ENCODE assay signal across 11 mouse cellular contexts in the genomic region with DNA sequence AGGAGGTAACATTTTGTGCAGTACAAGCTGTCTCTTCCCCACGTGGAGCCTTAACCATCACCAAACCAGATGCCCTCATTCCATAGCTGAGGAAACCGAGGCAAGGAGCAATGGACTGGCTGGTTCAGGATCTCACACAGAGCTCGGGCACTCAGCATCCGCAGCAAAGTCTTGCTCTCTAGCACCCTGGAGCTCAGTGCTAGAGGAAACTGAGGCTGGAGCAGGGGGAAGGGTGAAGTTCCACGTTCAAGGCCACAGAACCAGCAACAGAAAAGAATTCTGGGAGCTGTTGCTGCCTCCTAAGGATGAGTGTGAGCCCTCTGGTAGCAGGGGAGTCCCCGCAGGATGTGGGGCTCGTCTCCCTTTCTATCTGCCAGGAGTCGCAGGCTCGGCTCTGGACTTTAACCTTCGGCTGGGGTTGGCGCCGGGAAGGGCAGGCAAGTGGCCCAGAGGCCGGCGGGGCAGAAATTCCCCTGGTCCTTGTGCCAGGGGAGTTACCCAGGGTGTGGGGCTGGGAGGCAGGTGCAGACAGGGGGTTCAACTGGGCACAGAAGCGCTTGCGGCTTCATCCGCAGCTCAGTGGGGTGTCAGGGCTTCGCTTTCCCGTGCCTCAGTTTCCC. TPM values are rescaled to one million over a fixed set of nuclear protein-coding genes. Genes with fewer than 3 reads are reported as not detected.
DNase-seq lines count a peak whose midpoint lies in the region; ATAC-seq and TF ChIP-seq lines count a peak whose summit lies in the region.
"Had no signal": no experiment of that assay in that cellular context is flagged by ENCODE, and none has a peak within 500 bp of the region (broad histone marks: within the 10 kb centered on the region; RNA-seq: fewer than 3 reads in every experiment).

No protein-coding gene starts in this region.

- no peaks in the 10 kb centered on the region for H3K79me2 ChIP-seq in heart, adult 2 months (replicated peaks; ENCODE audit: control insufficient read depth, insufficient read depth, low read length)

- H3K36me3 ChIP-seq in heart, adult 2 months (ENCODE audit: control insufficient read depth, insufficient read depth, low read length) = no peaks in the 10 kb centered on the region
- no peaks in the 10 kb centered on the region for H3K36me3 ChIP-seq in heart, embryonic 11.5 days (ENCODE audit: control insufficient read depth, insufficient read depth, low read length)
- H3K36me3 ChIP-seq in ES-E14 (ENCODE audit: control insufficient read depth, insufficient read depth, low read length, poor library complexity, severe bottlenecking) = no peaks in the 10 kb centered on the region
- no peaks in the 10 kb centered on the region for H3K36me3 ChIP-seq in intestine, postnatal 0 days (ENCODE audit: control insufficient read depth, insufficient read depth)
- H3K36me3 ChIP-seq in forebrain, embryonic 15.5 days = no peaks in the 10 kb centered on the region
- H3K36me3 ChIP-seq: embryonic facial prominence, embryonic 12.5 days had no signal

- H3K4me2 ChIP-seq in heart, embryonic 11.5 days = no peak overlapping the region
- peak overlapping the region; percentile 48 for H3K4me2 ChIP-seq in intestine, postnatal 0 days (replicated peaks; ENCODE audit: low read depth)
- no peak overlapping the region for H3K4me2 ChIP-seq in forebrain, embryonic 15.5 days (replicated peaks)
- H3K4me2 ChIP-seq: embryonic facial prominence, embryonic 12.5 days had no signal

- H3K27ac ChIP-seq in heart, adult 2 months = no peak overlapping the region
- H3K27ac ChIP-seq in heart, embryonic 11.5 days (ENCODE audit: low read depth, low read length) = no peak overlapping the region
- H3K27ac ChIP-seq in ES-E14 (ENCODE audit: insufficient read depth, low read depth, low read length, poor library complexity, severe bottlenecking) = no peak overlapping the region
- H3K27ac ChIP-seq in intestine, postnatal 0 days (ENCODE audit: low read depth, low read length) = peak overlapping the region; percentile 83
- H3K27ac ChIP-seq in forebrain, embryonic 15.5 days (replicated peaks) = no peak overlapping the region
- H3K27ac ChIP-seq: embryonic facial prominence, embryonic 12.5 days had no signal

- H3K4me1 ChIP-seq in heart, adult 2 months (ENCODE audit: control insufficient read depth, insufficient read depth, low read length) = peaks cover 1% of the 10 kb centered on the region
- H3K4me1 ChIP-seq in heart, embryonic 11.5 days (ENCODE audit: control insufficient read depth, insufficient read depth, low read length) = no peaks in the 10 kb centered on the region
- H3K4me1 ChIP-seq in ES-E14 (ENCODE audit: control insufficient read depth in 2 of 2, insufficient read depth in 2 of 2, low read length in 2 of 2, poor library complexity in 1 of 2) = peaks cover 0 to 5% of the 10 kb centered on the region in 2 experiments; a peak in 2 of 4 replicates
- 0 out of 2 replicates have a peak, but pooled peaks cover 6% of the 10 kb centered on the region for H3K4me1 ChIP-seq in intestine, postnatal 0 days (replicated peaks; ENCODE audit: control insufficient read depth, insufficient read depth, low read length)
- no peaks in the 10 kb centered on the region for H3K4me1 ChIP-seq in forebrain, embryonic 15.5 days

- H3K9me3 ChIP-seq in heart, embryonic 11.5 days (replicated peaks; ENCODE audit: control insufficient read depth, low read length) = no peaks in the 10 kb centered on the region
- no peaks in the 10 kb centered on the region for H3K9me3 ChIP-seq in ES-E14 (ENCODE audit: control insufficient read depth, insufficient read depth, low read depth, low read length)
- no peaks in the 10 kb centered on the region for H3K9me3 ChIP-seq in intestine, postnatal 0 days (ENCODE audit: control insufficient read depth)
- no peaks in the 10 kb centered on the region for H3K9me3 ChIP-seq in forebrain, embryonic 15.5 days
- H3K9me3 ChIP-seq: embryonic facial prominence, embryonic 12.5 days had no signal

- TF ChIP-seq EP300 in heart, adult 2 months (IDR thresholded peaks at IDR 0.05; ENCODE audit: insufficient read depth, low read depth, low read length) = no peak

- 32% methylated on average over 19 of the region's 19 CpGs for WGBS in heart, adult 2 months
- WGBS in heart, embryonic 11.5 days (ENCODE audit: insufficient replicate concordance) = 29% methylated on average over 19 of the region's 19 CpGs
- WGBS in intestine, postnatal 0 days = 22% methylated on average over 19 of the region's 19 CpGs
- 29% methylated on average over 19 of the region's 19 CpGs for WGBS in forebrain, embryonic 15.5 days

- in situ Hi-C loops in ES-E14 (cut with MboI; ENCODE audit: low sequenced_read_pairs in 2 of 2, unreplicated experiment in 2 of 2) = no loop called here

- TF ChIP-seq POLR2A in heart, adult 2 months (IDR thresholded peaks at IDR 0.05; ENCODE audit: insufficient read depth, low read depth, low read length) = no peak

- H3K9ac ChIP-seq in heart, adult 2 months (ENCODE audit: low read depth, low read length) = no peak overlapping the region
- no peak overlapping the region for H3K9ac ChIP-seq in heart, embryonic 11.5 days (ENCODE audit: low read depth, low read length)
- H3K9ac ChIP-seq in ES-E14 (ENCODE audit: insufficient read depth, low read depth, low read length, poor library complexity, severe bottlenecking) = peak overlapping the region; percentile 49; the same call in 1 of the 2 replicates
- H3K9ac ChIP-seq in intestine, postnatal 0 days (ENCODE audit: low read depth, low read length) = peak overlapping the region; percentile 11; the same call in 1 of the 2 replicates
- H3K9ac ChIP-seq in forebrain, embryonic 15.5 days (replicated peaks) = no peak overlapping the region
- H3K9ac ChIP-seq: embryonic facial prominence, embryonic 12.5 days had no signal

- H3K27me3 ChIP-seq in heart, adult 2 months (ENCODE audit: control insufficient read depth, insufficient read depth, low read length) = no peaks in the 10 kb centered on the region
- peaks cover 26% of the 10 kb centered on the region for H3K27me3 ChIP-seq in heart, embryonic 11.5 days (ENCODE audit: control insufficient read depth, insufficient read depth, low read length)
- H3K27me3 ChIP-seq in intestine, postnatal 0 days (replicated peaks; ENCODE audit: control insufficient read depth, insufficient read depth, low read length) = no peaks in the 10 kb centered on the region
- peaks cover 6% of the 10 kb centered on the region; the same call in 1 of the 2 replicates for H3K27me3 ChIP-seq in forebrain, embryonic 15.5 days

- intact Hi-C loops in heart, adult 2 months (cut with DNase I) = loop anchor here (1.0 to 5.0 kb wide), 2 partner anchors 40 to 91 kb away; a partner anchor contains a TSS
- intact Hi-C loops in left cerebral cortex, postnatal 25 days (cut with DNase I) = loop anchor here (1.0 kb wide), 1 partner anchor 40 kb away; no protein-coding TSS in a partner anchor

- TF ChIP-seq CTCF in heart, adult 2 months (IDR thresholded peaks at IDR 0.05) = no peak
- TF ChIP-seq CTCF in intestine, postnatal 0 days (IDR thresholded peaks at IDR 0.05; ENCODE audit: low read depth) = no peak

- ATAC-seq in heart, embryonic 11.5 days (replicated peaks; ENCODE audit: insufficient number of reproducible peaks, low FRiP score, low TSS enrichment) = no peak
- ATAC-seq in intestine, postnatal 0 days = peak; percentile 84
- ATAC-seq in forebrain, embryonic 15.5 days (replicated peaks) = no peak

- no peak overlapping the region for H3K4me3 ChIP-seq in heart, adult 2 months
- H3K4me3 ChIP-seq in heart, embryonic 11.5 days (ENCODE audit: low read depth, low read length) = no peak overlapping the region
- peak overlapping the region; percentile 6 to 19; a peak in 2 of 4 replicates for H3K4me3 ChIP-seq in ES-E14 (ENCODE audit: insufficient read depth in 1 of 2, low read depth in 1 of 2, low read length in 2 of 2, poor library complexity in 1 of 2, severe bottlenecking in 1 of 2)
- no peak overlapping the region for H3K4me3 ChIP-seq in intestine, postnatal 0 days (ENCODE audit: low read depth, low read length)
- H3K4me3 ChIP-seq in forebrain, embryonic 15.5 days = no peak overlapping the region
- H3K4me3 ChIP-seq: embryonic facial prominence, embryonic 12.5 days had no signal

- peak; percentile 58 to 60 for DNase-seq in heart, adult 2 months
- no peak for DNase-seq in ES-E14 (ENCODE audit: low read depth, low spot score)
- DNase-seq in liver = peak; percentile 39
- DNase-seq in left cerebral cortex, postnatal 25 days (ENCODE audit: low spot score in 2 of 2) = no peak
- DNase-seq in ovary, postnatal 14 days (ENCODE audit: low spot score) = no peak

RNA-seq across cellular contexts. Expression of a gene that starts 8.8 kb away (rescaled TPM):
- total RNA-seq in heart, adult 2 months (2021) = not detected
- polyA plus RNA-seq in heart, adult 2 months (2012; rRNA removed) = not detected in 2 replicates
- not detected in 2 replicates for polyA plus RNA-seq in heart, embryonic 11.5 days (2014; fragmentation: Nextera tagmentation; extraction: Ambion mirVana)
- 0.36 and 1.1 TPM in 2 replicates for total RNA-seq in ES-E14 (2012; rRNA removed)
- 0.16 and 0.39 TPM in 2 replicates for polyA plus RNA-seq in intestine, postnatal 0 days (2015; fragmentation: Nextera tagmentation; extraction: Ambion mirVana)
- 1 to 10 TPM; 2.3 to 2.5 TPM for total RNA-seq in left cerebral cortex, postnatal 25 days (2021)
- polyA plus RNA-seq in forebrain, embryonic 15.5 days (2015; fragmentation: Nextera tagmentation; extraction: Ambion mirVana) = 7.6 and 8.4 TPM in 2 replicates
- total RNA-seq: heart, postnatal 36 days had no signal

RNA-seq across cellular contexts. Expression of a gene that starts 18.1 kb away (rescaled TPM):
- under 1 TPM in 1 of 2 experiments, not detected in 1; 0.14 TPM for total RNA-seq in heart, adult 2 months (2021)
- 0.35 and 0.66 TPM in 2 replicates for polyA plus RNA-seq in heart, adult 2 months (2012; rRNA removed)
- polyA plus RNA-seq in heart, embryonic 11.5 days (2014; fragmentation: Nextera tagmentation; extraction: Ambion mirVana) = not detected in 2 replicates
- 0.71 and 1.4 TPM in 2 replicates for total RNA-seq in ES-E14 (2012; rRNA removed)
- not detected in 2 replicates for polyA plus RNA-seq in intestine, postnatal 0 days (2015; fragmentation: Nextera tagmentation; extraction: Ambion mirVana)
- total RNA-seq in left cerebral cortex, postnatal 25 days (2021) = not detected
- polyA plus RNA-seq in forebrain, embryonic 15.5 days (2015; fragmentation: Nextera tagmentation; extraction: Ambion mirVana) = 0.43 and 0.50 TPM in 2 replicates
- total RNA-seq: left cerebral cortex, adult 8-10 months had no signal
- polyA plus RNA-seq: embryonic facial prominence, embryonic 12.5 days had no signal

RNA-seq across cellular contexts. Expression of a gene that starts 20.4 kb away (rescaled TPM):
- total RNA-seq in heart, adult 2 months (2021) = 1 to 10 TPM; 3.5 to 6.1 TPM
- polyA plus RNA-seq in heart, adult 2 months (2012; rRNA removed) = 11.9 and 14.0 TPM in 2 replicates
- polyA plus RNA-seq in heart, embryonic 11.5 days (2014; fragmentation: Nextera tagmentation; extraction: Ambion mirVana) = 1.0 and 1.5 TPM in 2 replicates
- total RNA-seq in ES-E14 (2012; rRNA removed) = 14.3 and 28.8 TPM in 2 replicates
- 19.0 and 23.7 TPM in 2 replicates for polyA plus RNA-seq in intestine, postnatal 0 days (2015; fragmentation: Nextera tagmentation; extraction: Ambion mirVana)
- total RNA-seq in left cerebral cortex, postnatal 25 days (2021) = under 1 TPM; 0.46 to 0.53 TPM
- 1.0 and 1.3 TPM in 2 replicates for polyA plus RNA-seq in forebrain, embryonic 15.5 days (2015; fragmentation: Nextera tagmentation; extraction: Ambion mirVana)

RNA-seq across cellular contexts. Expression of a gene that starts 44.8 kb away (rescaled TPM):
- not detected for total RNA-seq in heart, adult 2 months (2021)
- not detected in 2 replicates for polyA plus RNA-seq in heart, adult 2 months (2012; rRNA removed)
- polyA plus RNA-seq in heart, embryonic 11.5 days (2014; fragmentation: Nextera tagmentation; extraction: Ambion mirVana) = not detected in 2 replicates
- total RNA-seq in ES-E14 (2012; rRNA removed) = 0.85 and 0.94 TPM in 2 replicates
- not detected in 2 replicates for polyA plus RNA-seq in intestine, postnatal 0 days (2015; fragmentation: Nextera tagmentation; extraction: Ambion mirVana)
- total RNA-seq in left cerebral cortex, postnatal 25 days (2021) = not detected
- not detected in 2 replicates for polyA plus RNA-seq in forebrain, embryonic 15.5 days (2015; fragmentation: Nextera tagmentation; extraction: Ambion mirVana)
- total RNA-seq: heart, postnatal 36 days; left cerebral cortex, adult 8-10 months had no signal
- polyA plus RNA-seq: embryonic facial prominence, embryonic 12.5 days had no signal

RNA-seq across cellular contexts. Expression of a gene that starts 46.4 kb away (rescaled TPM):
- under 1 TPM; 0.63 to 0.77 TPM for total RNA-seq in heart, adult 2 months (2021)
- polyA plus RNA-seq in heart, adult 2 months (2012; rRNA removed) = 0.41 and 1.2 TPM in 2 replicates
- 0.20 and 0.24 TPM in 2 replicates for polyA plus RNA-seq in heart, embryonic 11.5 days (2014; fragmentation: Nextera tagmentation; extraction: Ambion mirVana)
- 3.5 and 6.6 TPM in 2 replicates for total RNA-seq in ES-E14 (2012; rRNA removed)
- 54.8 and 56.5 TPM in 2 replicates for polyA plus RNA-seq in intestine, postnatal 0 days (2015; fragmentation: Nextera tagmentation; extraction: Ambion mirVana)
- not detected for total RNA-seq in left cerebral cortex, postnatal 25 days (2021)
- not detected in 2 replicates for polyA plus RNA-seq in forebrain, embryonic 15.5 days (2015; fragmentation: Nextera tagmentation; extraction: Ambion mirVana)
- total RNA-seq: left cerebral cortex, adult 8-10 months had no signal

Comparison
In these comparisons a context has a peak if more than half of its experiments do, and no peak if none do; other contexts are left out.
1. DNase-seq: peak in heart, adult 2 months (2 of 2) and liver (single experiment); none in ES-E14 (single experiment), left cerebral cortex, postnatal 25 days (0 of 2) and ovary, postnatal 14 days (single experiment).
2. H3K4me3 ChIP-seq: peak in ES-E14 (2 of 2); none in heart, adult 2 months (single experiment), heart, embryonic 11.5 days (single experiment), intestine, postnatal 0 days (single experiment) and forebrain, embryonic 15.5 days (single experiment).
3. H3K9ac ChIP-seq: peak in ES-E14 (single experiment) and intestine, postnatal 0 days (single experiment); none in heart, adult 2 months (single experiment), heart, embryonic 11.5 days (single experiment) and forebrain, embryonic 15.5 days (single experiment).